14 mouse cellular contexts compared by ENCODE assay signal in the genomic region with DNA sequence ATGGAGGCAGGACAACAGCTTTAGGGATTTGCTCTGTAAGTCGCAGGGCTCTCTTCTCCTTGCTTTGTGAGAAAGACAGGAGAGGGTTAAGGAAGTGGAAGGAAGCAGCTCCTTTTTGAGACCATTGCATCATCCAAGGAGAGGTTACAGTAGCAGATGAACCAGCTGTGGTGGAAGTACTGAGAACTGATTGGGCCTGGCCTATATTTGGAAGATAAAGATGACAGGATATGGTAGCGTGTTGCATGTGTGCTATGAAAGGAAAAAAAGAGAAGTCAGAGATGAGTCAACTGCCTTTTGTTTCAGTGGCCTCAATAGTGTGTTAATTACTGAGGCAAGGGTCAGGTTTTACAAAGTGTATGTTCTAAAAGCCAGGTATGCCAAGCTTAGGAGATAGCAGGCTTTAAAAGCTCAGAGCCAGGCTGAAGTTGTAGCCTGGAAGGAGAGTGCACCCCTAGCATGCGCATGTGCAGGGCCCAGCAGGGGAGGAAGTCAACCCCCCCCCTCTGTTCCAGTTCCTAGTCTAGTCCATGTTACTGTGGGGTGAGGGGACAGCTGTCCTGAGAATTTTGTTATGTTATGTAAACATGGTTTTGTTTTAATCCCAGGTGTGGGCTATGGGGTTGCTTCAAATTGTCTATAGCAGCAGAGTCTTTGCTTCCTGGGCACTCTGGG. TPM values are rescaled to one million over a fixed set of nuclear protein-coding genes. Genes with fewer than 3 reads are reported as not detected.
DNase-seq lines count a peak whose midpoint lies in the region; ATAC-seq and TF ChIP-seq lines count a peak whose summit lies in the region.
"Had no signal": no experiment of that assay in that cellular context is flagged by ENCODE, and none has a peak within 500 bp of the region (broad histone marks: within the 10 kb centered on the region; RNA-seq: fewer than 3 reads in every experiment).

No protein-coding gene starts in this region.

- H3K4me3 ChIP-seq in heart, embryonic 11.5 days (ENCODE audit: low read depth, low read length) = no peak overlapping the region
- H3K4me3 ChIP-seq in MEL (ENCODE audit: control insufficient read depth in 1 of 2, insufficient read depth in 1 of 2, low read depth in 2 of 2, low read length in 2 of 2) (no peak overlapping the region), macrophage (ENCODE audit: inconsistent target) (no peak overlapping the region)
- H3K4me3 ChIP-seq in limb, embryonic 10.5 days = no peak overlapping the region
- H3K4me3 ChIP-seq: embryonic facial prominence, embryonic 13.5 days had no signal

- intact Hi-C loops in heart, postnatal 10 days (cut with DNase I) = loop anchor here (5.0 kb wide), 1 partner anchor 57 kb away; no protein-coding TSS in a partner anchor

- TF ChIP-seq RAD21 in MEL (IDR thresholded peaks at IDR 0.05; ENCODE audit: low read depth, low read length) = no peak

- no peak overlapping the region for H3K27ac ChIP-seq in heart, embryonic 11.5 days (ENCODE audit: low read depth, low read length)
- peak overlapping the region; percentile 92 for H3K27ac ChIP-seq in MEL (ENCODE audit: control insufficient read depth, low read depth, low read length)
- peak overlapping the region; percentile 83 for H3K27ac ChIP-seq in macrophage
- no peak overlapping the region for H3K27ac ChIP-seq in limb, embryonic 10.5 days
- H3K27ac ChIP-seq: embryonic facial prominence, embryonic 13.5 days; hindbrain, embryonic 14.5 days had no signal

- TF ChIP-seq POLR2A in MEL (IDR thresholded peaks at IDR 0.05; ENCODE audit: control insufficient read depth in 1 of 2, insufficient read depth in 1 of 2, low read depth in 1 of 2, low read length in 2 of 2, poor library complexity in 1 of 2) = no peak

- H3K4me2 ChIP-seq in heart, embryonic 11.5 days = no peak overlapping the region
- H3K4me2 ChIP-seq: embryonic facial prominence, embryonic 13.5 days; hindbrain, embryonic 14.5 days had no signal

- no peak for ATAC-seq in heart, embryonic 11.5 days (replicated peaks; ENCODE audit: insufficient number of reproducible peaks, low FRiP score, low TSS enrichment)
- ATAC-seq: forebrain, embryonic 16.5 days had no signal

- H3K36me3 ChIP-seq in heart, embryonic 11.5 days (ENCODE audit: control insufficient read depth, insufficient read depth, low read length) = no peaks in the 10 kb centered on the region
- peaks cover 0 to 25% of the 10 kb centered on the region in 2 experiments; a peak in 2 of 4 replicates for H3K36me3 ChIP-seq in MEL (ENCODE audit: control insufficient read depth in 1 of 2, insufficient read depth in 2 of 2, low read length in 2 of 2)
- no peaks in the 10 kb centered on the region for H3K36me3 ChIP-seq in macrophage (ENCODE audit: inconsistent target)
- no peaks in the 10 kb centered on the region for H3K36me3 ChIP-seq in limb, embryonic 10.5 days
- H3K36me3 ChIP-seq: embryonic facial prominence, embryonic 13.5 days had no signal

- 0 out of 2 replicates have a peak, but pooled peaks cover 3% of the 10 kb centered on the region for H3K4me1 ChIP-seq in heart, embryonic 11.5 days (ENCODE audit: control insufficient read depth, insufficient read depth, low read length)
- H3K4me1 ChIP-seq in MEL (ENCODE audit: control insufficient read depth in 1 of 2, insufficient read depth in 2 of 2, low read length in 2 of 2) = peaks cover 19 to 38% of the 10 kb centered on the region in 2 experiments
- H3K4me1 ChIP-seq in limb, embryonic 10.5 days = peaks cover 13% of the 10 kb centered on the region; the same call in 1 of the 2 replicates

- H3K9me3 ChIP-seq in heart, embryonic 11.5 days (replicated peaks; ENCODE audit: control insufficient read depth, low read length) = no peaks in the 10 kb centered on the region
- H3K9me3 ChIP-seq in MEL (replicated peaks; ENCODE audit: insufficient read depth, low read length) = no peaks in the 10 kb centered on the region
- H3K9me3 ChIP-seq in limb, embryonic 10.5 days (replicated peaks) = no peaks in the 10 kb centered on the region
- H3K9me3 ChIP-seq: embryonic facial prominence, embryonic 13.5 days had no signal

- no peaks in the 10 kb centered on the region for H3K79me2 ChIP-seq in MEL (ENCODE audit: control insufficient read depth, insufficient read depth, low read length, poor library complexity)
- H3K79me2 ChIP-seq in macrophage (ENCODE audit: inconsistent target) = no peaks in the 10 kb centered on the region

- 73% methylated on average over 3 of the region's 3 CpGs for WGBS in heart, embryonic 11.5 days (ENCODE audit: insufficient replicate concordance)
- 5% methylated on average over 3 of the region's 3 CpGs for WGBS in macrophage (ENCODE audit: missing documents)
- WGBS in limb, embryonic 10.5 days = 88% methylated on average over 3 of the region's 3 CpGs

- TF ChIP-seq CTCF in MEL (IDR thresholded peaks at IDR 0.05 in 2 of 3, conservative IDR thresholded peaks at IDR 0.05 in 1 of 3; ENCODE audit: control insufficient read depth in 1 of 3, insufficient read depth in 1 of 3, low read depth in 2 of 3, low read length in 3 of 3, poor library complexity in 1 of 3, severe bottlenecking in 1 of 3) = no peak

- TF ChIP-seq EP300 in MEL (IDR thresholded peaks at IDR 0.05; ENCODE audit: low read depth in 1 of 2, low read length in 2 of 2) = peak; percentile 90 to 93

- peak; percentile 28 to 29 for DNase-seq in heart, postnatal 10 days
- peak; percentile 39 for DNase-seq in 3T3-L1 (ENCODE audit: low read depth, low spot score)
- DNase-seq in MEL (ENCODE audit: low read depth, low spot score) = peak; percentile 95
- DNase-seq in limb, embryonic 10.5 days (ENCODE audit: low spot score) = no peak
- no peak for DNase-seq in adrenal gland, postnatal 25 days
- DNase-seq: cerebellum, adult 9-11 months; layer of hippocampus, adult 9-11 months; left cerebral cortex, postnatal 4 days; thymus, adult 2 months had no signal

- H3K27me3 ChIP-seq in heart, embryonic 11.5 days (ENCODE audit: control insufficient read depth, insufficient read depth, low read length) = no peaks in the 10 kb centered on the region
- no peaks in the 10 kb centered on the region for H3K27me3 ChIP-seq in MEL (ENCODE audit: control insufficient read depth in 1 of 2, insufficient read depth in 2 of 2, low read length in 2 of 2)
- no peaks in the 10 kb centered on the region for H3K27me3 ChIP-seq in limb, embryonic 10.5 days (ENCODE audit: low read depth, poor library complexity, severe bottlenecking)
- H3K27me3 ChIP-seq: embryonic facial prominence, embryonic 13.5 days had no signal

- H3K9ac ChIP-seq in heart, embryonic 11.5 days (ENCODE audit: low read depth, low read length) = no peak overlapping the region
- peak overlapping the region; percentile 46 for H3K9ac ChIP-seq in MEL (ENCODE audit: control insufficient read depth, low read depth, low read length, poor library complexity, severe bottlenecking)
- H3K9ac ChIP-seq: embryonic facial prominence, embryonic 13.5 days; hindbrain, embryonic 14.5 days had no signal

TF ChIP-seq in MEL, 35 proteins besides CTCF, POLR2A, EP300 and RAD21 (continues in another document):
- TF ChIP-seq SMC3 (IDR thresholded peaks at IDR 0.05; ENCODE audit: low read depth, low read length) = 0 out of 2 replicates have a peak, but pooled peaks have one; percentile 4
- TF ChIP-seq HCFC1 (IDR thresholded peaks at IDR 0.05; ENCODE audit: low read depth, low read length) = peak; percentile 42
- TF ChIP-seq MXI1 (IDR thresholded peaks at IDR 0.05; ENCODE audit: low read depth, low read length) = peak; percentile 81
- TF ChIP-seq CHD1 (IDR thresholded peaks at IDR 0.05; ENCODE audit: low read depth, low read length) = no peak
- TF ChIP-seq TBP (IDR thresholded peaks at IDR 0.05; ENCODE audit: low read depth, low read length) = peak; percentile 46; the same call in 1 of the 2 replicates
- TF ChIP-seq MEF2A (IDR thresholded peaks at IDR 0.05; ENCODE audit: extremely low read depth, insufficient replicate concordance, low read depth, low read length, poor library complexity, severe bottlenecking) = peak; percentile 92; the same call in 1 of the 2 replicates
- peak; percentile 93 for TF ChIP-seq JUND (IDR thresholded peaks at IDR 0.05; ENCODE audit: low read depth, low read length)
- peak; percentile 93 for TF ChIP-seq MAX (IDR thresholded peaks at IDR 0.05; ENCODE audit: low read length)
- 0 out of 2 replicates have a peak, but pooled peaks have one; percentile 32 for TF ChIP-seq MAZ (IDR thresholded peaks at IDR 0.05; ENCODE audit: low read depth, low read length)
- TF ChIP-seq CHD2 (IDR thresholded peaks at IDR 0.05; ENCODE audit: low read length) = no peak
- peak; percentile 69; the same call in 1 of the 2 replicates for TF ChIP-seq ZNF384 (IDR thresholded peaks at IDR 0.05; ENCODE audit: low read depth, low read length)
- TF ChIP-seq ZMIZ1 (IDR thresholded peaks at IDR 0.05; ENCODE audit: low read depth, low read length) = no peak
- TF ChIP-seq ZKSCAN1 (IDR thresholded peaks at IDR 0.05; ENCODE audit: low read depth, low read length) = no peak
- peak; percentile 96 for TF ChIP-seq SIN3A (IDR thresholded peaks at IDR 0.05; ENCODE audit: low read length)
- TF ChIP-seq USF1 (IDR thresholded peaks at IDR 0.05; ENCODE audit: low read depth, low read length) = no peak
- peak; percentile 44; the same call in 1 of the 2 replicates for TF ChIP-seq TAL1 (IDR thresholded peaks at IDR 0.05; ENCODE audit: low read length)
- TF ChIP-seq MYB (IDR thresholded peaks at IDR 0.05; ENCODE audit: low read depth, low read length) = peak; percentile 43; the same call in 1 of the 2 replicates
- TF ChIP-seq ZC3H11A (IDR thresholded peaks at IDR 0.05; ENCODE audit: low read depth, low read length) = peak; percentile 57
- peak; percentile 94 for TF ChIP-seq RCOR1 (IDR thresholded peaks at IDR 0.05; ENCODE audit: low read depth, low read length)
- TF ChIP-seq E2F4 (IDR thresholded peaks at IDR 0.05; ENCODE audit: borderline replicate concordance, low read depth, low read length) = no peak

RNA-seq across cellular contexts. Expression of gene P4ha2, which starts 50.0 kb away (rescaled TPM):
- total RNA-seq in heart, postnatal 10 days (2021) = 10 to 100 TPM; 36.8 to 37.0 TPM
- 51.6 and 61.3 TPM in 2 replicates for polyA plus RNA-seq in heart, embryonic 11.5 days (2014; fragmentation: Nextera tagmentation; extraction: Ambion mirVana)
- 18.6 and 32.0 TPM in 2 replicates for total RNA-seq in MEL (2012; rRNA removed)
- polyA plus RNA-seq in MEL (2012; ENCODE audit: insufficient read depth in 1 of 2, insufficient read length in 2 of 2, low read depth in 1 of 2, low replicate concordance in 2 of 2, missing spikeins in 1 of 2) (10 to 100 TPM in 1 of 2 experiments, not detected in 1; 57.8 TPM), macrophage (2018) (8.3 to 15.6 TPM (median 11.6 TPM) in 3 replicates)
- 10 to 100 TPM in 12 of 26 experiments, 1 to 10 TPM in 14; 1.3 to 33.9 (median 9.6) TPM for total RNA-seq in macrophage (2018; cell fraction: chromatin; rRNA removed)
- 10 to 100 TPM in 2 of 26 experiments, 1 to 10 TPM in 24; 2.6 to 10.9 (median 5.4) TPM for total RNA-seq in macrophage (2018; cell fraction: cytosol; rRNA removed)
- total RNA-seq in macrophage (2018; cell fraction: nucleus; rRNA removed) = 10 to 100 TPM in 10 of 26 experiments, 1 to 10 TPM in 16; 4.3 to 32.0 (median 8.7) TPM
- polyA plus RNA-seq in limb, embryonic 10.5 days (2016; fragmentation: Nextera tagmentation; extraction: Ambion mirVana) = 35.6 and 38.7 TPM in 2 replicates
- total RNA-seq in adrenal gland, postnatal 25 days (2021) = 30.0 and 36.7 TPM in 2 replicates

Comparison
In these comparisons a context has a peak if more than half of its experiments do, and no peak if none do; other contexts are left out.
1. DNase-seq: peak in heart, postnatal 10 days (2 of 2), 3T3-L1 (single experiment) and MEL (single experiment); none in limb, embryonic 10.5 days (single experiment) and adrenal gland, postnatal 25 days (single experiment).
2. H3K27ac ChIP-seq: peak in MEL (single experiment) and macrophage (single experiment); none in heart, embryonic 11.5 days (single experiment) and limb, embryonic 10.5 days (single experiment).